Mouse (Mus musculus) megakaryocyte, embryonic 14.5 days (primary cell): ENCODE measurements around the gene Clgn. TPM values are rescaled to one million over a fixed set of nuclear protein-coding genes. Genes with fewer than 3 reads are reported as not detected.

Experiments used
- H3K27me3 ChIP-seq: replicated peaks from 2 replicates; pipeline ENCODE3; 2012; ENCODE audit warnings: inconsistent platforms
- H3K36me3 ChIP-seq: replicated peaks from 2 replicates; pipeline ENCODE3; 2012; ENCODE audit warnings: low read length, inconsistent platforms, mixed read lengths
- H3K4me1 ChIP-seq: 2 replicates; pipeline ENCODE4 v1.6.1; 2012; ENCODE audit warnings: inconsistent platforms
- H3K4me3 ChIP-seq: replicated peaks from 2 replicates; pipeline ENCODE3; 2012; ENCODE audit warnings: moderate library complexity, mild to moderate bottlenecking, inconsistent platforms
- H3K9me3 ChIP-seq: 2 replicates; pipeline ENCODE4 v1.6.1; 2012; ENCODE audit warnings: inconsistent platforms
- FLI1 ChIP-seq: IDR thresholded peaks from 2 replicates; pipeline ENCODE4 v1.6.1; 2012; ENCODE audit warnings: low read length, inconsistent platforms, mixed read lengths
- GATA1 ChIP-seq: IDR thresholded peaks from 3 replicates; pipeline ENCODE4 v1.6.1; 2012; ENCODE audit warnings: mixed read lengths, low read length, inconsistent platforms, borderline replicate concordance
- polyA plus RNA-seq: library from polyadenylated mRNA; stranded (reverse); fragments of >175 nt; gene quantifications from 2 replicates; pipeline ENCODE4 v1.2.3, GENCODE M21; 2012; ENCODE audit warnings: low replicate concordance; ENCODE audit not compliant: insufficient read depth

The Clgn gene
- polyA plus RNA-seq, 1 experiment: not detected

GRCm38 (mm10) chr8:83390006-83390701, 487 bp downstream of the Clgn start:
- peak overlapping the region; percentile 87 for H3K4me3 ChIP-seq
- peaks cover 53% of the 10 kb centered on the region for H3K27me3 ChIP-seq
- no peaks in the 10 kb centered on the region for H3K36me3 ChIP-seq
- H3K9me3 ChIP-seq: peaks cover 26% of the 10 kb centered on the region
- H3K4me1 ChIP-seq: peaks cover 10% of the 10 kb centered on the region
- TF ChIP-seq FLI1: no peak
- TF ChIP-seq GATA1: no peak

DNA sequence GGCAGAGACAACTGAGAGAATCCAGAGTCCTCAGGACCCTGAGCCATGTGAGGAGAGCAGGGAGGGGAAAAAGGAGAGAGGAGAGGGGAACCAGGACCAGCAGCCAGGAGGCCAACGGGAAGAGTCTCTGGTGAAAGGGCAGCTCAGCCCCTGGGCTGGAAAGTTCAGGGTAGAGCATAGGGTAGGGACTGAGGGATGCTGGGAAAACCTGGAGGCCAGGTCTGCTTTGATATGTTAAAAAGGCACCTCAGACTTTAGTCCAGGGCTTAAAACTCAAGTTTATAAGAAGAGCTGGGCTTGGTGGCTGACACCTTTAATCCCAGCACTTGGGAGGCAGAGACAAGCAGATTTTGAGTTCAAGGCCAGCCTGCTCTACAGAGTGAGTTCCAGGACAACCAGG, 2.9 kb downstream of the Clgn start:
- Histone ChIP-seq H3K36me3 (no peaks in the 10 kb centered on the region), H3K27me3 (peaks cover 58% of the 10 kb centered on the region), H3K4me1 (peaks cover 10% of the 10 kb centered on the region), H3K4me3 (no peak overlapping the region), H3K9me3 (peaks cover 26% of the 10 kb centered on the region)
- no peak for TF ChIP-seq GATA1
- TF ChIP-seq FLI1: no peak

GRCm38 (mm10) chr8:83394325-83394724, 4.7 kb downstream of the Clgn start:
- TF ChIP-seq FLI1 (no peak), GATA1 (no peak)
- H3K36me3 ChIP-seq: no peaks in the 10 kb centered on the region
- H3K4me3 ChIP-seq: no peak overlapping the region
- peaks cover 9% of the 10 kb centered on the region for H3K4me1 ChIP-seq
- H3K9me3 ChIP-seq: peaks cover 18% of the 10 kb centered on the region
- peaks cover 49% of the 10 kb centered on the region for H3K27me3 ChIP-seq

GRCm38 (mm10) chr8:83396680-83397079, 7.0 kb downstream of the Clgn start:
- peaks cover 27% of the 10 kb centered on the region for H3K9me3 ChIP-seq
- H3K4me1 ChIP-seq: no peaks in the 10 kb centered on the region
- H3K36me3 ChIP-seq: no peaks in the 10 kb centered on the region
- H3K27me3 ChIP-seq: peaks cover 34% of the 10 kb centered on the region
- TF ChIP-seq GATA1: no peak
- H3K4me3 ChIP-seq: peak overlapping the region; percentile 14

- Histone ChIP-seq H3K4me1 (no peaks in the 10 kb centered on the region), H3K9me3 (peaks cover 22% of the 10 kb centered on the region), H3K36me3 (no peaks in the 10 kb centered on the region), H3K4me3 (no peak overlapping the region), H3K27me3 (peaks cover 33% of the 10 kb centered on the region)
- no peak for TF ChIP-seq FLI1
- no peak for TF ChIP-seq GATA1
Observed at GRCm38 (mm10) chr8:83397726-83398125, 8.1 kb downstream of the Clgn start.

GRCm38 (mm10) chr8:83405548-83405947, 15.9 kb downstream of the Clgn start:
- TF ChIP-seq GATA1 (no peak), FLI1 (no peak)
- Histone ChIP-seq H3K36me3 (no peaks in the 10 kb centered on the region), H3K27me3 (peaks cover 27% of the 10 kb centered on the region), H3K4me1 (peaks cover 3% of the 10 kb centered on the region; the same call in 1 of the 2 replicates), H3K4me3 (no peak overlapping the region), H3K9me3 (peaks cover under 1% of the 10 kb centered on the region; the same call in 1 of the 2 replicates)

GRCm38 (mm10) chr8:83406836-83407235, 17.2 kb downstream of the Clgn start:
- Histone ChIP-seq H3K36me3 (no peaks in the 10 kb centered on the region), H3K4me3 (no peak overlapping the region), H3K9me3 (no peaks in the 10 kb centered on the region), H3K4me1 (peaks cover 3% of the 10 kb centered on the region; the same call in 1 of the 2 replicates), H3K27me3 (peaks cover 24% of the 10 kb centered on the region)
- TF ChIP-seq FLI1 (no peak), GATA1 (no peak)

DNA sequence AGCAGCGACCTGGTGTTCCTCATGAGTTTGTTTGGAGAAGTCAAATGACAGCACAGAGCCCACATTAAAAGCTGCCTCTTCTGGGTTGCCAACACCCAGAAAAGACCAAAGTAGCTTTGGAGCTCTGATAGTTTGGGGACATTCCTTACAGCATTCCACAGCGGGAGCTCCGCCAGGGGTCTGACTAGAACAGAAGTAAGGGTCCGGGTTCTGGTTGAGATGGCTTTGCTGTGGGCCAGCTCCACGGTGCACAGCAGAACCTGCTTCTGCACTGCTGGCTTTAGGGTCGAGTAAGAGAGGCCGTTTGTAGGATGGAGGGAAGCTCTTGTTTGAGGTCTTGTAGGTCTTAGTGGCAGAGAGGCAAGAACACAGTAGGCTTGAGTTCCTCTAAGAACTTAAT, 18.8 kb downstream of the Clgn start:
- Histone ChIP-seq H3K4me3 (no peak overlapping the region), H3K4me1 (peaks cover 3% of the 10 kb centered on the region; the same call in 1 of the 2 replicates), H3K36me3 (no peaks in the 10 kb centered on the region), H3K9me3 (no peaks in the 10 kb centered on the region), H3K27me3 (peaks cover 18% of the 10 kb centered on the region)
- TF ChIP-seq GATA1: no peak
- TF ChIP-seq FLI1: no peak

GRCm38 (mm10) chr8:83416878-83417277, 27.2 kb downstream of the Clgn start:
- H3K27me3 ChIP-seq: peaks cover 13% of the 10 kb centered on the region
- H3K9me3 ChIP-seq: no peaks in the 10 kb centered on the region
- no peaks in the 10 kb centered on the region for H3K4me1 ChIP-seq
- TF ChIP-seq GATA1 (no peak), FLI1 (no peak)
- H3K4me3 ChIP-seq: no peak overlapping the region
- no peaks in the 10 kb centered on the region for H3K36me3 ChIP-seq

DNA sequence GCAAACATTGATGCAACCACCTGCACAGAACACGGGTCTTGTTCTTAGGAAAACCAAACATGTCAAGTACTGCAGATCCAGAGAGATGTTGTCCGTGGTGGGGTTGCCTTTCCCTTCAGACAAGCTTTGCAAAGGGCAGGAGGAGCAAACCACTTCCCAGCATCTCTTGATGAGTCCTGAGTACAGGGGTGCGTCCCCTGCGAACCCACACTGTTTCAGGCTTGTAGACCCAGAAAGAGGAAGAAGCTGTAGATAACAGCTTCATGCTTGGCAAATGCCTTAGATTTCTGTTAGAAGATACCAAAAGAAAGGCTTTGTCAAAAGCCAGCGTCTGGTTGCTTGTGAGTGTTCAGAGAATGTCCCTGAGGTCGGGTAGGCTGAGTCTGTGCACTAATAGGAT, 28.3 kb downstream of the Clgn start:
- no peak for TF ChIP-seq FLI1
- no peak for TF ChIP-seq GATA1
- H3K4me3 ChIP-seq: no peak overlapping the region
- H3K4me1 ChIP-seq: no peaks in the 10 kb centered on the region

More for the DNA sequence above, 28.3 kb downstream of the Clgn start:
- no peaks in the 10 kb centered on the region for H3K9me3 ChIP-seq
- peaks cover 13% of the 10 kb centered on the region for H3K27me3 ChIP-seq
- H3K36me3 ChIP-seq: no peaks in the 10 kb centered on the region
